Mouse (Mus musculus): Measurements from ENCODE around the gene Txndc5.

Txndc5 gene

DNA sequence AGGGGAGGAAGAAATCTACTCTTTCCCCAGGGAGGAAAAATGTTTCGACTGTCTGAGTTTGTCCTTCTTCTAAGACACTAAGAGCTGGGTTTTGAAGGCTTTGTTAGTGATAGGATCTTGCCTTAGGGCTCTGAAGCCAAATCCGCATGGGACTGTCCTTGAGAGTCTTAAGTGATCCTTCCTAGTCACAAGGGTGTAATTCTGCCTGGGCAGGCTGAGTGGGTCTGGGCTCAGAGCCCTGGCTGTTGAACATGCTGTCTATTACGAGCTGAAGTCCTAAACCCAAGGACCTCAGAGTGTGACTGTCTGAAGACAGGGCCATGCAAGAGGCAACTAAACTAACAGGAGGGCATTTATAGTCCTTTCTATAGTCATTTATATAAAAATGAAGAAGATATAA is 16.8 kb upstream of the Txndc5 start:
- Histone ChIP-seq H3K4me3 (replicated peaks; ENCODE audit: low read length) (no peak overlapping the region), H3K27me3 (ENCODE audit: insufficient read depth, low read length) (no peaks in the 10 kb centered on the region), H3K4me1 (replicated peaks; ENCODE audit: low read depth, low read length) (peaks cover 6% of the 10 kb centered on the region), H3K36me3 (ENCODE audit: insufficient read depth, low read length) (no peaks in the 10 kb centered on the region), H3K9me3 (ENCODE audit: low read length) (no peaks in the 10 kb centered on the region)
- TF ChIP-seq POU5F1 (IDR thresholded peaks at IDR 0.05; ENCODE audit: borderline replicate concordance, low read length) (no peak), NANOG (IDR thresholded peaks at IDR 0.05; ENCODE audit: borderline replicate concordance, low read length) (no peak), CTCF (conservative IDR thresholded peaks at IDR 0.05; ENCODE audit: low read length) (no peak)

DNA sequence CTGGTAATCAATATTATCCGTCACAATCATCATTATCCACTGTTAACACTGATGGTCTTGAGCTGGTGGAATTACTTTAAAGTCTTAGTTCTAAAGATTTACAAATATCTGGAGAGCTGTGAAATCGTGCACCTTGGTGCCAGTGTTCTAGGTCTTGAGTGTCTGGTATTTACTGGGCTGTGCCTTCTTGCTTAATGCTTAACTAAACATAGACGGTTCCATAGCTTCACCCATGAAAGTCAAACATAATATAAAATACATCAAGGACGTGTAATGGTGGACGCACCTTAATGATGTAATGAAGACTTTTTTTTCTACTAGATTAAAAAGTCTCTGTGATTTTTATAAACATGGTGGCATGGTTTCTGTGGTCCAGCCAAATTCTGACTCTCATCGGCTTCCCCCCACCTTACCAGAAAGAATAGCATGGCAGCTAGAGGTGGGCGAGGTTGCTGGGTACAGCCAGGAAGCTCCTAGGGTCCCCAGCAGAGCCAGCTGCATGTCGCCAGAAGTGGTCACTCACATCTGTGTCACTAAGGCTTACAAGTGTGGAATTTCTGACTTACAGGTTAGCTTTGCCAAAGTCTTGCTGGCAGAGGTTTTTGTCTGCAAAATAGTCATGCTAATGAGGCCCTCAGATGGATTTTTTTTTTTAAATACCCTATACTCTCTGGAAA is 16.3 kb upstream of the Txndc5 start:
- TF ChIP-seq CTCF (conservative IDR thresholded peaks at IDR 0.05; ENCODE audit: low read length): no peak
- TF ChIP-seq NANOG (IDR thresholded peaks at IDR 0.05; ENCODE audit: borderline replicate concordance, low read length): no peak
- TF ChIP-seq POU5F1 (IDR thresholded peaks at IDR 0.05; ENCODE audit: borderline replicate concordance, low read length): no peak
- Histone ChIP-seq H3K4me3 (replicated peaks; ENCODE audit: low read length) (no peak overlapping the region), H3K9me3 (ENCODE audit: low read length) (no peaks in the 10 kb centered on the region), H3K4me1 (replicated peaks; ENCODE audit: low read depth, low read length) (peaks cover 6% of the 10 kb centered on the region), H3K36me3 (ENCODE audit: insufficient read depth, low read length) (no peaks in the 10 kb centered on the region), H3K27me3 (ENCODE audit: insufficient read depth, low read length) (no peaks in the 10 kb centered on the region)

DNA sequence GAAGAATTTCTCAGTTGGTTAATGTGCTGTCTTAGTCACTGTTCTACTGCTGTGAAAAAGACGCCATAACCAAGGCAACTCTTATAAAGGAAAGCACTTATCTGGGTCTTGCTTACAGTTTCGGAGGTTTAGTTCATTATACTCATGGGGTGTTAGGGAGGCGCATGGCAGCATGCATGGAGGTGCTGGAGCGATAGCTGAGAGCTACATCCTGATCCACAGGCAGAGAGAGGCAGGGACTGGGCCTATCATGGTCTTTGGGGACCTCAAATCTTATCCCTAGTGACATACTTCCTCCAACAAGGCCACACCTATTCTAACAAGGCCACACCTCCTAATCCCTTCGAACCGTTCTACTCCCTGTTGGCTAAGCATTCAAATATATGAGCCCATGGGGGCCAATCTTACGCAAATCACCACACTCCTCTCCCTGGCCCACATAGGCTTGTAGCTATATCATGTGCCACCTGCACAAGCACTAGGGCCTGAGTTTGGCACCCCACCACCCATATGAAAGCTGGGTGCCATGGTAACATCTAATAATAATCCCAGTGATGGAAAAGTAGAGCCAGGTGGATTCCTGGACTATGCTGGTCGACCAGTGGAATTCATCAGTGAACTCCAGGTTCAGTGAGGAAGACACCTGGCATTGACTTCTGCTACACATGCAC is 15.0 kb upstream of the Txndc5 start:
- Histone ChIP-seq H3K9me3 (ENCODE audit: low read length) (no peaks in the 10 kb centered on the region), H3K4me1 (replicated peaks; ENCODE audit: low read depth, low read length) (peaks cover 6% of the 10 kb centered on the region), H3K36me3 (ENCODE audit: insufficient read depth, low read length) (no peaks in the 10 kb centered on the region), H3K27me3 (ENCODE audit: insufficient read depth, low read length) (no peaks in the 10 kb centered on the region), H3K4me3 (replicated peaks; ENCODE audit: low read length) (no peak overlapping the region)
- TF ChIP-seq CTCF (conservative IDR thresholded peaks at IDR 0.05; ENCODE audit: low read length): no peak
- no peak for TF ChIP-seq NANOG (IDR thresholded peaks at IDR 0.05; ENCODE audit: borderline replicate concordance, low read length)
- TF ChIP-seq POU5F1 (IDR thresholded peaks at IDR 0.05; ENCODE audit: borderline replicate concordance, low read length): no peak

DNA sequence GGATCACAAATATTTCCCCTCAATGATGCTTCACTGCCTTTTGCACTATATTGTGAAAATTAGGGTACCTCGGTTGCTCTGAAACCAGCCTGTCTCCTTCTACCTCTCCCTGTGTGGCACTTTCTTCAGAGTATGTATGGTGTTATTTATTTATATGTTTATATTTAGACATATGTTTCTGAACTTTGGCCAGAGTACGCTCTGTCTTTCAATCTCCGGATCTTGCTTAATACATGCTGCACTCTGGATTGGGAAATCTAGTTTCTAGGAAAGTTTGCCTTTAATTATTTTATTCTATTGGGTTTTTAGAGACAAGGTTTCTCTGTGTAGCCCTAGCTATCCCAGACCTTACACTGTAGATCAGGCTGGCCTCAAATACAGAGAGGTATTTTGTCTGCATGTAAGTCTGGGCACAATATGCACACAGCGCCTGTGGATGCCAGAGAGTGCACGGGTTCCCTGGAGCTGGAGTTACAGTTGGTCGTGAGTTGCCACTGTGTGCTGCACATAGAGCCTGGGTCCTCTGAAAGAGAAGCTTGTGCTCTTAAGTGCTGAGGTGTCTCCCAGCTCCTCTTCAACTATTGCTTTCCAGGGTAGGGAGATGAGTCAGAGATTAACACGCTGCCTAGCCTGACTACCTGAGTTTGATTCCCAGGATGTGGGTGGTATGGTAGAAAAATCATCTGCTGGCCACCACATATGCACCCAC is 10.7 kb upstream of the Txndc5 start:
- Histone ChIP-seq H3K9me3 (ENCODE audit: low read length) (no peaks in the 10 kb centered on the region), H3K36me3 (ENCODE audit: insufficient read depth, low read length) (no peaks in the 10 kb centered on the region), H3K27me3 (ENCODE audit: insufficient read depth, low read length) (peaks cover 3% of the 10 kb centered on the region; the same call in 1 of the 2 replicates), H3K4me3 (replicated peaks; ENCODE audit: low read length) (no peak overlapping the region), H3K4me1 (replicated peaks; ENCODE audit: low read depth, low read length) (peaks cover 6% of the 10 kb centered on the region)
- no peak for TF ChIP-seq POU5F1 (IDR thresholded peaks at IDR 0.05; ENCODE audit: borderline replicate concordance, low read length)
- no peak for TF ChIP-seq CTCF (conservative IDR thresholded peaks at IDR 0.05; ENCODE audit: low read length)
- no peak for TF ChIP-seq NANOG (IDR thresholded peaks at IDR 0.05; ENCODE audit: borderline replicate concordance, low read length)

DNA sequence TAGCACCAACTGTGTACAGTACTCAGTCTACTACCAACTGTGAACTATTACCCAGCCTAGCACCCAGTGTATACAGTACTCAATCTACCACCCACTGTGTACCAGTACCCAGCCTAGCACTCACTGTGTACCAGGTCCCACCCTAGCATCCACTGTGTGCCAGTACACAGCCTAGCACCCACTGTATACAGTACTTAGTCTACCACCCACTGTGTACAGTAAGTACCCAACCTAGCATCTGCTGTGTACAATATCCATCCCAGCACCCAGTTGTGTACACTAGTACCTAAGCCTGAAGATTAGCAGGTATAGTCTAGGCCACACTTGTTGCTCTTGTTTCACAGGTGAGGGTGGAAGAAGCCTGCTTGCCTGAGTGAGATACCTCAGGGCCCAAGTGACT is 8.9 kb upstream of the Txndc5 start:
- TF ChIP-seq CTCF (conservative IDR thresholded peaks at IDR 0.05; ENCODE audit: low read length): no peak
- no peak for TF ChIP-seq NANOG (IDR thresholded peaks at IDR 0.05; ENCODE audit: borderline replicate concordance, low read length)
- TF ChIP-seq POU5F1 (IDR thresholded peaks at IDR 0.05; ENCODE audit: borderline replicate concordance, low read length): no peak
- no peaks in the 10 kb centered on the region for H3K9me3 ChIP-seq (ENCODE audit: low read length)
- peaks cover 13% of the 10 kb centered on the region for H3K27me3 ChIP-seq (ENCODE audit: insufficient read depth, low read length)
- no peak overlapping the region for H3K4me3 ChIP-seq (replicated peaks; ENCODE audit: low read length)
- H3K36me3 ChIP-seq (ENCODE audit: insufficient read depth, low read length): no peaks in the 10 kb centered on the region
- peaks cover 6% of the 10 kb centered on the region for H3K4me1 ChIP-seq (replicated peaks; ENCODE audit: low read depth, low read length)

DNA sequence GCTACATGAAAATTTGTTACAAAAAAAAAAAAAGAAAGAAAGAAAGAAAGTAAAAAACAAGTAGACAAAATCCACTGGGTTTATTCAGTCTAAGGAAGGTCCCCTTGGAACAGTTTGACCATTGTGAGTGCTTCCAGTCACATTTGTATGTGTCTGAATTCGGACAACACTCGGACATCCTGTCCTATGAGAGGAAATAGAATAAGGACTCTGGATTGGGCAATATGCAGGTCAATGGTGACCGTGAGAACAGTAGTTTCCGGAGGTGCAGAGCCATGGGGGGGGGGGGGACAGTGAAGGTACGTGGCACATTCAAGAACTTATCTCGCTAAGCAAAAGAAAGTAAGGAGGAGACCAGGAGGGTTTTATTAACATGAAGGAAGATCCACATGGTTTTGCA is 6.1 kb upstream of the Txndc5 start:
- Histone ChIP-seq H3K4me1 (replicated peaks; ENCODE audit: low read depth, low read length) (no peaks in the 10 kb centered on the region), H3K27me3 (ENCODE audit: insufficient read depth, low read length) (peaks cover 31% of the 10 kb centered on the region), H3K9me3 (ENCODE audit: low read length) (no peaks in the 10 kb centered on the region), H3K4me3 (replicated peaks; ENCODE audit: low read length) (no peak overlapping the region), H3K36me3 (ENCODE audit: insufficient read depth, low read length) (no peaks in the 10 kb centered on the region)
- no peak for TF ChIP-seq CTCF (conservative IDR thresholded peaks at IDR 0.05; ENCODE audit: low read length)
- no peak for TF ChIP-seq POU5F1 (IDR thresholded peaks at IDR 0.05; ENCODE audit: borderline replicate concordance, low read length)
- no peak for TF ChIP-seq NANOG (IDR thresholded peaks at IDR 0.05; ENCODE audit: borderline replicate concordance, low read length)

DNA sequence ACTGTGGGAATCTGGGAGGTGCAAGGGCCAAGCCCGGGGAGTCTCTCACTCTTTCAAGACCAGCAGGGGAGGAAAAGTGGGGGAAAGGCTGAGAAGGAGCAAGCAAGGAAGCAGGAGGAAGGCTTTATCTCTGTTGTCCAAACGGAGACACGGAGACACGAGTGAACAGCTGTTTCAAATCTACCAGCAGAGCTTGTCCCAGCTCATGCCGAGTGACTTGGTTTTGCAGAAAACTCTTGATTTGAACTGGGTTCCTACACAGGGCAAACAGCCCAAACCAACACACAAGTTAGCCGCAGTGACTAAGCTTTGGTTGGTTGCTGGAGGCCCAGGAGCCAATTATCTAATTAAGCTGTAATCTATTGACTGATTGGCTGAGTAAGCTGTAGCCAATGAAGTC is 5.4 kb upstream of the Txndc5 start:
- H3K27me3 ChIP-seq (ENCODE audit: insufficient read depth, low read length): peaks cover 38% of the 10 kb centered on the region
- no peak overlapping the region for H3K4me3 ChIP-seq (replicated peaks; ENCODE audit: low read length)
- no peaks in the 10 kb centered on the region for H3K9me3 ChIP-seq (ENCODE audit: low read length)
- TF ChIP-seq CTCF (conservative IDR thresholded peaks at IDR 0.05; ENCODE audit: low read length) (no peak), POU5F1 (IDR thresholded peaks at IDR 0.05; ENCODE audit: borderline replicate concordance, low read length) (no peak), NANOG (IDR thresholded peaks at IDR 0.05; ENCODE audit: borderline replicate concordance, low read length) (no peak)
- H3K36me3 ChIP-seq (ENCODE audit: insufficient read depth, low read length): no peaks in the 10 kb centered on the region
- H3K4me1 ChIP-seq (replicated peaks; ENCODE audit: low read depth, low read length): no peaks in the 10 kb centered on the region

DNA sequence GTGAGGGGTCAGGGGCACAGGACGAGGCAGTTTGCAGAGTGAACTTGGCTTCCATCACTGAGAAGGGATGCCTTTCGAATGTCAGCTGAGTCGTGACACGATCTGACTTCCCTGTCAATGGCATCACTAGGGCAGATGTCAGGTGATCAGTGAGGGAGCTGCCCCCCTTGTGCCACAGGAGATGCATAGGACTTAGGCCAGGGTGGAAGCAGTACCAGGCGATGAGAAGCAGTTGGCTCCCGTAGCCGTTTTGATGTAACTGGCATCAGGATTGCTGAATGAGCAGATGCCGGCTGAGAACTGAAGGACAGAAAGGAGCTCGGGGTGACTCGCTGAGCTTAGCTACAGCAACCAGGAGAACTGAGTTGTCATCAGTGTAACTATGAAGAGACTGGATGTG is 4.8 kb upstream of the Txndc5 start:
- no peak for TF ChIP-seq CTCF (conservative IDR thresholded peaks at IDR 0.05; ENCODE audit: low read length)
- TF ChIP-seq POU5F1 (IDR thresholded peaks at IDR 0.05; ENCODE audit: borderline replicate concordance, low read length): no peak
- TF ChIP-seq NANOG (IDR thresholded peaks at IDR 0.05; ENCODE audit: borderline replicate concordance, low read length): no peak
- no peak overlapping the region for H3K4me3 ChIP-seq (replicated peaks; ENCODE audit: low read length)
- no peaks in the 10 kb centered on the region for H3K36me3 ChIP-seq (ENCODE audit: insufficient read depth, low read length)
- H3K27me3 ChIP-seq (ENCODE audit: insufficient read depth, low read length): peaks cover 43% of the 10 kb centered on the region
- peaks cover 5% of the 10 kb centered on the region for H3K4me1 ChIP-seq (replicated peaks; ENCODE audit: low read depth, low read length)
- H3K9me3 ChIP-seq (ENCODE audit: low read length): no peaks in the 10 kb centered on the region

Data from E14TG2a.4 (cell line).